Mouse (Mus musculus): ENCODE measurements around the gene Itgb5.

DNA sequence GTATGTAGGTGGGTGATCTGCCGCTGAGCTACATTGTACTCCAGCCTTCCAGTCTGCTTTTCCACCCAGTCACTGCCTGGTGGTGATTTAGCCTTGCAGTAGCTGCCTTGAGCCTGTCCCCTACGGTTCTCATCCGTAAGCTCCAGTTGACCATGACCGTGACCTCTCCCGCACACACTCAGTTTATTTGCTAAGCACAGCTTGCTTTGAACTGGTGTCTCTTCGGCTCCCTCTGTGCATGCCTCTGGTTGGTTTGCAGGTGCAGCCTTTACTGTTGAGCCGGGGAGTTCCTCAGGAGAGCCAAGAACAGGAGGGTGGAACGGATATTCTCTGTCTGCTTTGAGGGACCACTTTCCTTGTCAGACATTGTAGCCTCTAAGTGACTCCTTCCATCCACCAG is 61.6 kb downstream of the Itgb5 start:
- TF ChIP-seq POLR2A (IDR thresholded peaks at IDR 0.05; ENCODE audit: control insufficient read depth in 1 of 2, insufficient read depth in 1 of 2, low read depth in 1 of 2, low read length in 2 of 2, poor library complexity in 1 of 2) = no peak
- no peak for TF ChIP-seq USF2 (IDR thresholded peaks at IDR 0.05; ENCODE audit: borderline replicate concordance in 1 of 2, insufficient read depth in 1 of 2, low read depth in 1 of 2, low read length in 2 of 2)
- no peak for TF ChIP-seq UBTF (IDR thresholded peaks at IDR 0.05; ENCODE audit: borderline replicate concordance, insufficient read depth, low read depth, low read length)
- TF ChIP-seq CTCF (IDR thresholded peaks at IDR 0.05 in 2 of 3, conservative IDR thresholded peaks at IDR 0.05 in 1 of 3; ENCODE audit: control insufficient read depth in 1 of 3, insufficient read depth in 1 of 3, low read depth in 2 of 3, low read length in 3 of 3, poor library complexity in 1 of 3, severe bottlenecking in 1 of 3) = no peak
- no peak for TF ChIP-seq CHD1 (IDR thresholded peaks at IDR 0.05; ENCODE audit: low read depth, low read length)
- TF ChIP-seq MYC (IDR thresholded peaks at IDR 0.05; ENCODE audit: low read depth, low read length) = no peak
- TF ChIP-seq USF1 (IDR thresholded peaks at IDR 0.05; ENCODE audit: low read depth, low read length) = no peak
- no peak for TF ChIP-seq TCF12 (IDR thresholded peaks at IDR 0.05; ENCODE audit: low read depth, low read length)
- TF ChIP-seq MAX (IDR thresholded peaks at IDR 0.05; ENCODE audit: low read length) = no peak
- TF ChIP-seq POLR2AphosphoS2 (IDR thresholded peaks at IDR 0.05; ENCODE audit: low read length) = no peak
- TF ChIP-seq EP300 (IDR thresholded peaks at IDR 0.05; ENCODE audit: low read depth in 1 of 2, low read length in 2 of 2) = no peak
